Mouse (Mus musculus): ENCODE data around the gene Hgfac. TPM values are rescaled to one million over a fixed set of nuclear protein-coding genes. Genes with fewer than 3 reads are reported as not detected.

The Hgfac gene
- 1 to 10 TPM; 1.4 to 1.8 TPM for total RNA-seq (2023)

DNA sequence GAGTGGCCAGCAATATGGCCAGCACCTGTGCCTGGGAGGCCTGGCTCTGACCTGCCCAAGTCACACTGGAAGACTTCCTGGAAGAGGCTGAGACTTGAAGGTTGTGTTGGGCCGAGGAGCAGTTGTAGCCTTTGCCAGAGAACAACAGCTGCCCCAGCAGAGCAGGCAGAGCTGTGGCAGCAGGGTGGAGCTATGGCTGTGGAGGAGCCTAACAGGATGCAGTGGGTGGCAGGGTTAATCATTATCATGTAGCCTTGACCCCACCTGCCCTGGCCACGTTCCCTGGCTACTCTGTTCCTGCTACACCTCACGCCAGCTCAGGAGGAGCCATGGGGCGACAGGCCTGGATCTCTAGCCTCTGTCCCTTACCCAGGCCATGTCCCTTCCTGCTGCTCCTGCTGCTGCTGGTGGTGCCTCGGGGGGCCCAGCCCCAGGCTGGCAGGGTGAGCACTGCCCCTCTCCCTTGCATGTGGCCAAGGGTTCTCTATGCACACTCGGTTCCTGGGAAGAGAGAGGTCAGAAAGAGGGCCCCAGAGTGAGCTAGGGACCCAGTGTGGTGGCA is at the start of gene Hgfac:
Gene Hgfac (plus strand): TSS at position 242 of the 562 bp plus-strand sequence.

GRCm38 (mm10) chr5:35056604-35057432 is 15.5 kb downstream of the Hgfac start, which contains the start of gene Dok7:
TSS of gene Dok7 (plus strand) at chr5:35056766.

Other genes with a start within 250 kb of the Hgfac start
- gene Msantd1, start 133.5 kb upstream of the Hgfac start, total RNA-seq (2023): 1 to 10 TPM; 3.8 to 6.6 TPM
- gene Rgs12, start 92.1 kb upstream of the Hgfac start, total RNA-seq (2023): 1 to 10 TPM; 3.6 to 5.1 TPM
- gene Dok7, start 15.3 kb downstream of the Hgfac start, total RNA-seq (2023): not detected
- 10 to 100 TPM; 45.8 to 57.4 TPM for gene Lrpap1, start 64.3 kb downstream of the Hgfac start, total RNA-seq (2023)
- not detected for gene Adra2c, start 236.8 kb downstream of the Hgfac start, total RNA-seq (2023)

All from T-cell, adult 66 days (primary cell).